Mouse (Mus musculus) bone marrow, adult 2 months (tissue): ENCODE measurements around the gene Safb.

Experiments
- CTCF ChIP-seq: fragments of 200-500 bp; IDR thresholded peaks from 2 replicates; pipeline ENCODE4 v1.5.1; 2011; ENCODE audit warnings: low read length, control low read depth; ENCODE audit not compliant: control insufficient read depth, insufficient read depth
- POLR2A ChIP-seq: fragments of 200-500 bp; IDR thresholded peaks from 2 replicates; pipeline ENCODE4 v1.6.1; 2011; ENCODE audit warnings: low read depth, mild to moderate bottlenecking, control low read depth, low read length, borderline replicate concordance; ENCODE audit not compliant: control insufficient read depth

DNA sequence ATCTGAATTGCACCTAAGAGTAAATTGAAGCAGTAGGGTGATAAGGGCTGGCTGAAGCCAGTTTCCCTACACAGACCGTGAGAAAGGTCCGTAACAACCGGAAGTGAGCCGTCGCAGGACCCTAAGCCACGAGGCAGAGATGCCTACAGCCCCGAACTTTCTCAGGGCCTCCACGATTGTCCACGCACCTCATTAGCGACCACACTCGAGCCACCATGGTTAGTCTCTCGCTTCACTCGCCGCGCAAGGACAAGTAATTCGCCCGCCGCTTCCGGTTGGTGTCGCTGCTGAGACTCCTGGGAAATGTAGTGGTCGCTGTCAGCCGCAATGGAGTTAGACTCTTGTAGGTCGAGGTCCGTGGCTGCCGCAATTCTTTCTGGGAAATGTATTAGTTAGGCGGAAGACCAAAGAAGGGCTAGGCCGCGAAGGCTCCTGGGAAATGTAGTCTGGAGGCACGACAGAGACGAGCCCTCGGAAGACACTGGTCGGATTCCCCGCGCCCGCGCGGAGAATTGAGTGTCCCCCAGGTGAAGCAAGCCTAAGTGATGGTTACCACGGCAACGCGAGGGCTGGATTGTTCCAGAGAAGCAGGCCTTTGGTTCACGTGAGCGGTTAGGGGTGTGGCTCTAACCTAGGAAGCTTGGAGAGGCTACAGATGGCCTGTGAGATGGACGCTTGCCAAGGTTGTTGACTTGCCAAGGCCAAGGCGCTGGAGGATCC lies 25.0 kb downstream of the Safb start, which contains the start of gene 2410015M20Rik:
- no peak for TF ChIP-seq CTCF
- peak; percentile 50; the same call in 1 of the 2 replicates for TF ChIP-seq POLR2A
